Mouse (Mus musculus) bone marrow, adult 2 months (tissue): Measurements from ENCODE around the gene Sstr3.
A peak's percentile ranks its signal among the peaks of the same experiment; 100 is the strongest.

ENCODE experiments used
- CTCF ChIP-seq: fragments of 200-500 bp; IDR thresholded peaks from 2 replicates; pipeline ENCODE4 v1.5.1; 2011; ENCODE audit warnings: low read length, control low read depth; ENCODE audit not compliant: control insufficient read depth, insufficient read depth
- POLR2A ChIP-seq: fragments of 200-500 bp; IDR thresholded peaks from 2 replicates; pipeline ENCODE4 v1.6.1; 2011; ENCODE audit warnings: low read depth, mild to moderate bottlenecking, control low read depth, low read length, borderline replicate concordance; ENCODE audit not compliant: control insufficient read depth

- TF ChIP-seq CTCF (peak; percentile 96), POLR2A (no peak)
Observed at GRCm38 (mm10) chr15:78531901-78532469, 12.5 kb downstream of the Sstr3 start.
